Mouse (Mus musculus): ENCODE data around the gene Nrbf2.

Nrbf2 gene

DNA sequence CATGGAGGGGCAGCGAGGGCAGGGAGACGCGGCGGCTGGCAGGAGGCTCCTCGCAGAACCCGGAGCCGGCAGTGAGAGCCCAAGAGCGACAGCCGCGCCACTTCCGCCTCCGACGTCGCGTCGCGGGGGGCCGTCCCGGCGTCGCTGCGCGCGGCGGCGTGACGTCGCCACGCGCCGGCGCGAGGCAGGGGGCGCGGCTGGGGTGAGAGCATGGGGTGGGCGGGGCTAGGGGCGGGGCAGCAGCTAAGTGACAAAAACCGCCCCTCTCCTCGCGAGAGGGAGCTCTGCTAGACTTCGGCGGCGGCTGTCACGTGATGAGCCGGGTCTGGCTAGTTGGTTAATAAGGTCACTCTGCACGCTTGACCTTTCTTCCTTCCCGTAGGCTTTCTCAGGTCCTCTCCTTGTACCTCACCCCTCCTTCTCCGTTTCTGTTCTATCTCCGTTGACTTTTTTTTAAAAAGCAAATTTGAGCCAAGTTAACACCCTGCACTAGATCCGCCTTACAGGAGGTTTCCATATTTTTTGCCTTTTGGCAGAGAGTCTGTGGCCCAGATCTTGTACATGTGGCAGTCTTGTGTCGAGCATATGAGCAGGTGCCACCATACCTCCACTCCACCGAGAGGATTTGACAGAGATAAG is at the start of gene Nrbf2:
Gene Nrbf2, minus strand, starts transcription at position 130 of the 639 bp plus-strand sequence.
- in situ Hi-C loops (cut with MboI, MseI): no loop called here

DNA sequence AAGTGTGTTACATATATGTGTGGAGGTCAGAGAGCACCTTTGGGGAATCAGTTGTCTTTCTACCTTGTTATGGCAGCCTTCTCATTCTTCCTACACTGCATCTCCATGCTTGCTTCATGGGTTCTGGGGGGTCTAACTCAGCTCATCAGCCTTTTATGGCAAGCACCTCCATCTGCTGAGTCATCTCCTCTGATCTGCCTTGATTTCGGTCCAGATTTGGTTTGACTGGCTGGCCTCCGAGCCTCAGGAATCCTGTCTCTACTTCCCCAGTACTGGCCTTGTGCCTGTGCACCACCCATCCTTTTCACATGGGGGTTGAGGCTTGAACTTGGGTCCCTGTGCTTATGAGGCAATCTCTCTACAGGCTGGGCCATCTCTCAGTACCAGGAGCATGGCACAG is 45.5 kb upstream of the Nrbf2 start:
- in situ Hi-C loops (cut with MboI, MseI): no loop called here

DNA sequence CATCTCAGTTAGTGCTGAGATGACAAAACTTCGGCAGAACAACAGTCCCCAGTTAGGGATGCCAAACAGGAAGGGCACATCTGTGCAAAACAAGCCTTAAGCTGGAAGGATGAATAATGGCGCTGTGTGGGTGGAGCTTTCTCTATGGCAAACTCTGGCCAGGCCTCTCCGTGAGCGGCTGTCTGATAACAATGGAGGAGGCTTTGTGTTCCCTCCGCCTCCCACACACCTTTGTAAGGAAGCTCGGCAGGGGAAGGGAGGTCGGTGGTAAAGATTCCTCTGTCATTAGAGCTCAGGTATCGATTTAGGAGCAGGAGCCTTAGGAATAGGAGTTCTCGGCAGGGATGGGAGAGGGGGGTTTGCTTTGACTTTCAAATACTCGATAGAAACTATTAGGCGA is 44.6 kb upstream of the Nrbf2 start:
- in situ Hi-C loops (cut with MboI, MseI): no loop called here

DNA sequence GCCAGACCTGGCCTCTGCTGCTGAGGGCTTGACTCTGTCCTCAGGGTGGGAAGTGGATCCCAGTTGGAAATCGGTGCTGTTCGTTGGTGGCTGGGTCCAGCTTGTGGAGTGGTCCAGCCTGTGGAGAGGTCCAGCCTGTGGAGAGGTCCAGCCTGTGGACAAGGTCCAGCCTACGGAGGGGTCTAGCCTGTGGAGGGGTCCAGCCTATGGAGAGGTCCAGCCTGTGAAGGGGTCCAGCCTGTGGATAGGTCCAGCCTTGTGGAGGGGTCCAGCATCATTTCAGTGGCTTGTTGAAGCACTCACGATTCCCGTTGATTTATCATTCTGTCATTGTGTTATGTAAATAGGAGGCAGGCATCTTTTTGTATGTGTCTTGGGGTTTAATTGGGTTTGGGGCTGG is 43.1 kb upstream of the Nrbf2 start:
- in situ Hi-C loops (cut with MboI, MseI): no loop called here

DNA sequence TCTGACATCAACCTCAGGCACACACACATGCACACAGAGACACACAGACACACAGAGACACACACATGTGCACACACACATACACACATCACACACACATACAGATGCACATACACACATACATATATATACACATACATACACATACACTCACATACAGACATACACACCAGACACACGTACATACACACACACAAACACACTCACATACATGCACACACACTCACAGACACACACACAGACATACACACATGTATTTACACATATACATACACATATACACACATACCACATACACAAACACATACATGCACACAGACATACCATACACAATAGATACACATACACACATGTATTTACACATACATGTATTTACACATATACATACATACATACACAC is 38.9 kb upstream of the Nrbf2 start:
- in situ Hi-C loops (cut with MboI, MseI): no loop called here

DNA sequence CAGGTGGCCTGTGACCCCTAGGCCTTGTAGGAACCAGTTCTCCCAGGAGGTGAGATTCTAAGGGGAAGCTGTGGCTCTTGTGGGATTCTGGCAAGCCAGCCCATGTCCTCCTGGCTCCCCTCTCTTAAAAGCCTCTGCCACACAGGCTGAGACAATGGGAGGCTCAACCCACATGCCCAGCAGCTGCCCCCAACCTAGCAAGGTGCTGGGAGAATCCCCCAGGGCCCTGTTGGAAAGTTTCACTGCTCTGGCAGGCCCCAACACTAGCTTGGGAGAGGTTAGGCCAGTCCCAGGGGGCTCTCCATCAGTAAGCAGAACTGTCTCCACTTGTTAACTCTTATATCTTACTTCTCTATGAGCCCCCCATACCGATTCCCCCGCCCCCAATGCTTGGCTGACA is 36.3 kb upstream of the Nrbf2 start:
- in situ Hi-C loops (cut with MboI, MseI): no loop called here

DNA sequence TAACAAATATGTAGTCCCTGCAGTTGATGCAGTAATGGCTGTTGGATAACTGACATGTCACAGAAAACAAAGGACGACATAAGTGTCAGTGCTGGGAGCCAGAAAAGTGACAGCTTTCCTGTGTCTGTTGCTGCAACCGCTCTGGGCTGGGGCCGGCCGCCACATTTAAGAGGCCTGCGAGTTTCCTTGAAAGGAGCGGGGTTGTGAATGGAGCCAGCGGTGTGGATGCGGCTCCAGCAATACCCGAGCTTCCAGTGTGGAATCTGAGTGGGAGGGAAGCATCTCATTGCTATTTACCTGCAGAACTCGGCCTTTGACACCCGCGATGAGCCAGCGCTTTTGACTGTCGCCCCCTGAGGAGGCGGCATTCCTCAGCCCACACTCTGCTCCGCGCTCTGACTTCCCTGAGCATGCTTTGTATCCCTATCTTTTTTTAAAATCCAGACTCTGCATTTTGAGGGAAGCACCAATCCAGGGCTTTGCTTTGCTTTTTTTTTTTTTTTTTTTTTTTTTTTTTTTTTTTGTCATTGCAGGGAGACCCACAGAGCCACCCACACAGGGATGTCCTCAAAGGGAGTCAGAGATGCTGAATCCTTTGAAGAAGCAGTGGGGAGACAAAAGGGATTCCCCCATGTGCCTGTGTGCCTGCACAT is 35.2 kb upstream of the Nrbf2 start:
- in situ Hi-C loops (cut with MboI, MseI): no loop called here

DNA sequence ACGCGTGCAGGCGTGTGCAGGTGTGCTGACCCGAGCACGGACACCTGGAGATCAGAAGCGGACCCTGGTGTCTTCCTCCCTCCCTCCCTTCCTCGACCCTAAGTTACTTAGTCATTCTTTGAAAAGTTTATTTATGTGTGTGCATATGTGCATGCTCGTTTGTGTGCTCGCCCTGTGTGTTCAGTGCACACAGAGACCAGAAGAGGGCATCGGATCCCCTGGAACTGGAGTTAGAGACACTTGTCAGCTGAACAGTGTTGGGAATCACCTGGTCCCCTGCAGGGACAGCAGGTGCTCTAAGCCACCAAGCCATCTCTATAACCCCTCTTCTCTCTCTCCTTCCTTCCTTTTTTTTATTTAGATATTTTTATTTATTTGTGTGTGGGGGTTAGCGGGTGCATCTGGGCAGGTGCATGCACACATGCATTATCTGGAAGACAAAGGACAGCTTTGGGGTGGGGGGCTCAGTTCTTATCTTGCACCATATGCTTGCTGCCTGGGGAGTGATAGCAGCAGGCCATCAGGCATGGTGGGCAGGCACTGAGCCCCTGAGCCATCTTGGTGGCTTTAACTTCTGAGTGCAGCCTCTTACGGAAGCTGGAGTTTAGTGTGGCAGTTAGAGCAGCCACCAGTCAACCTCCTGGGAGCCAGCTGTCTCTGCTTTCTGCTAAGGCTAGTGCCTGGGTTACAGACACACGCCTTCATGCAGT is 34.1 kb upstream of the Nrbf2 start:
- in situ Hi-C loops (cut with MboI, MseI): loop anchor here (5.0 kb wide), 3 partner anchors 193 to 538 kb away; no protein-coding TSS in a partner anchor

DNA sequence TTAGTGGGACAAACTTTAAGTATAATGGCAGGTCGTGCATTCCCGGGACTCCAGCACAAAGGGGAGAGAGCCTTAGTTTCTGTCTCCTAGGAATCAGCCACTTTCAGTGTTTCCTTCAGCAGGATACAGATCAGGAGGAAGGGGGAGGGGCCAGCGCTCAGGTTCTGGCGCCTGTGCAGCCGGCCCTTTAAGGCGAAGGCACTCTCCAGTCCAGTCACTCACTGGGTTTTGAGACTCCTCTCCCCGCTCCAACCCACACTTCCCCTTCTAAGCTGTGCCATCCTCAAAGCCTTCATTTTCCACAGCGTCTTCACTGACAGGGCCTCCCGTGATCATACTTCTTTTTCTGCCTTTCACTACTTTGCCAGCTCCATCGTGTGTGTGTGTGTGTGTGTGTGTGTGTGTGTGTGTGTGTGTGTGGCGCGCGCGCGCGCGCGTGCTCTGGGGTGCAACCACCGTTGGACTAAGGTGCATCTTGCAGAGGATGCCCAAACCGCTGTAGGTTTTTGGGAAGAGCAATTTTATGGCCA is 32.9 kb upstream of the Nrbf2 start:
- in situ Hi-C loops (cut with MboI, MseI): loop anchor here (5.0 kb wide), 3 partner anchors 194 to 539 kb away; no protein-coding TSS in a partner anchor

DNA sequence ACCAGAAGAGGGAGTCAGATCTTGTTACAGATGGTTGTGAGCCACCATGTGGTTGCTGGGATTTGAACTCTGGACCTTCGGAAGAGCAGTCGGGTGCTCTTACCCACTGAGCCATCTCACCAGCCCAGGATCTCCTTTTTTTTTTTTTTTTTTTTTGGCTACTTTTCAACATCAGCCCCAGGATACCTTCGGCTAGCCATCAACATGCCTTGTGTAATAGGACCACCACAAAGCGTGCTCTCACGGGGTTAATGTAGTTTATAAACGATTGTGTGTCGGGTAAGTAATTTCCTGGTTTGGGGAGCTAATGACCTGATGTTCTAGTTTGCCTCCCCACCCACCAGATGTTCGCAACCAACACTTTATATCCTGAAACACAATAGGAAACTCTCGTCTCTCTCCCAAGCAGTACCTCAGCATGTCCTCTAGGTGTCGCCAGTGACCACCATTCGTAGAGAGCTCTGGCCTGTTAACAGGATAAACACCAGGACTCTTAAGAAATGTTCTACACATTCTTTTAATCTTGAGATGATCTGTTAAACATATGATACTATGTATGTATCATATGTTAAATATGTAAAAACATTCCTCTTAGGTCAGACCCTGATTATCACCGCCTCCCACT is 29.8 kb upstream of the Nrbf2 start:
- in situ Hi-C loops (cut with MboI, MseI): loop anchor here (5.0 kb wide), 3 partner anchors 197 to 542 kb away; no protein-coding TSS in a partner anchor

DNA sequence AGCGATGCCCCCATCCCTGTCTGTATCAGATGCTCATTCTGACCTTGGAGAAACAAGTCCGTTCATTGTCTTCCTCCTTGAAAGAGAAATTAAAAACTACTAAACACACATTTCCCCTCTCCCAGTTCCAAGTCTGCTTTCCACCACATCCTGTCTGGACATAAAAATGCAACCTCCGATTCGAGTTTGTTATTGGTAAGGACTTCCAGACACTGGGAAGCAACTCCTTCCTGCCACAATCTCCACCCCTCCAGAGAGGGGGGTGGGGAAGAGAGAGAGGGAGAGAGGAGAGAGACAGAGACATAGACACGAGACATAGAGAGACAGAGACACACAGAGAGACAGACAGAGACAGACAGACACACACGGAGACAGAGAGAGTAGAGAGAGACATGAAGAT is 27.4 kb upstream of the Nrbf2 start:
- in situ Hi-C loops (cut with MboI, MseI): no loop called here

DNA sequence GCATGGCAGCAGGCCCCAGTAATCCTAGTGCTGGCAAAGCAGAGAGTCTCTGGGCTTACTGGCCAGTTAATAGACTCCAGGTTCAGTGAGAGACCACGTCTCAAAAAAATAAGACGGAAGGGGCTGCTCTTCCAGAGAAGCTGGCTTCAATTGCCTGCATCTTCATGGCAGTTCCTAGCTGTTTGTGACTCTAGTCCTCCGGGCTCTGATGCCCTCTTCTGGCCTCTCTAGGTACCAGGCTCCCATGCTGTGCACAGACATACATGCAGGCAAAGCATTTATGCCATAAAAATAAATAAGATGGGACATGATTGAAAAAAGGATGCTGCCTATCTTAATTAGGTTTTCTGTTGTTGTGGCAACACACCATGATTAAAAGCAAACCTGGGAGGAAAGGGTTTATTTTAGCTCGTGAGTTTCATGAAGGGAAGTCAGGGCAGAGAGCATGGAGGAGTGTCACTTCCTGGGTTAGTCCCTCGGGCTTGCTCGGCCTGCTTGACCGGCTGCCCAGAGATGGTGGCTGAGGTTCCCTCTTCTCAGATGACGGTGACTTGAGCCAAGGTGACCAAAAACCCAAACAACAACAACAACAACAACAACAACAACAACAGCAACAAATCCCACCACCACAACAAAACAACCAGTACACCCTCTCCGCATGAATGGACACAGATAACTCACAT is 26.3 kb upstream of the Nrbf2 start:
- in situ Hi-C loops (cut with MboI, MseI): no loop called here

DNA sequence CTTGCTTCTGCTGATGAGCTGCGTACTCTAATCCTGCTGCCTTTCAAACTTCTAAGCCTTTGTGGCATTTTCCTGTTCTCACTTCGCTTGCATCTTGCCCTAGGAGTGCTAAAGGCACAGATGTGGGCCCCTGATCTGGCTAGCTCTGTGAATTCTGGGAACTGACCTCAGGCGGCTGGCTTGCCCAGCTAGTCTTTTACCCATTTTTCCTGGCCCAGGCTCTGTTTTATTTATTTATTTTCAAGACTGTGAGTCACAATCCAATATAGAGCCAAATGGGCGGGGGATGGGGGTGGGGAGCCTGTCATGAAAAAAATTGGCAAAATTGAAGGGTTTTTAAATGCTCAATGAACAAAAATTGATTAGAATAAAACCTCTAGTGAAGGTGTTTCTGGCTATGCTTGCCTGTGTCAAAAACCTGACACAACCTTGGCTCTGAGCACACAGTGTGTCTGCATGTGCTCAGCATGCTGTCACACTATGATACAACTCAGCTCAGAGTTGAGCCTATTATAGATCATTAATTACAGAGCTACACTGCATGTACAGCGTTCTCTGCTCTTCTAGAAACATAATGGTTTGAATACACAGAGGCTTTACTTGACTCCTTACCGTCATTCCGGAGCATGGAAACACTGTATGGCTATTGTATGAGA is 24.5 kb upstream of the Nrbf2 start:
- in situ Hi-C loops (cut with MboI, MseI): no loop called here

DNA sequence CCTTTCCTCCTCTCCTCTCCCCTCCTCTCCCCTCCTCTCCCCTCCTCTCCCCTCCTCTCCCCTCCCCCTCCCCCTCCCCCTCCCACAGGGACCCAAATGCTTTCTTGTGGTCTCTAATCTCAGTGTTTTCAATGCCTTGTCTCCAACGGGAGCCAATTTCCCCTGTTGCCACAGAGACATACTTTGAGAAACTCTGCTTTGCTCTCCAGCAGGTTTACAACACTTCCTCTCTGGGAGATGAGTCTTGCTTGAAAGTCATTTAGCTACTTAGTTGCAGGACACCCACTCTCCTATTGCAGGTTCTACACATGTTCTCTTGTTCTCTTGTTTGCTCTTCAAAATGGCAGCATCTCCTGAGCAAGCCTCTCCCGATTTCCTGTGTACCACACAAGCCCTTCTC is 17.2 kb upstream of the Nrbf2 start:
- in situ Hi-C loops (cut with MboI, MseI): no loop called here

DNA sequence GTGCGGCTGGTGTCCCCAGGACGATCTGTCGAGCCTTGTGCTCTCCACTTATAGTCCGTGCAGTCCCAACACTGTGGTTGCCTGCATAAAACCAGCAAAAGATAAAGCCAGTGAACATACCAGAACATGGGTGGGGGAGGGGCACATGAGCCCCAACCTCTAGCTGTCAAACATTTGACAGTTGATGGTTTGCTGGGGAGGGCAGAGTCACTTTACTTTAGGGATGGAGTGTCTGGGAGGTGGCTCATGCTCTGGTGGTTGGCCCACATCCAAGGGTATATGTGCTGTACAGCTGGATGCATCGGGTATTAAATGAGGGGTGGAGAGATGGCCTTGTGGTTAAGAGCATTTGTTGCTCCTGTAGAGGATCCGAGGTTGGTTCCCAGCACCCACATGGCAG is 15.9 kb upstream of the Nrbf2 start:
- in situ Hi-C loops (cut with MboI, MseI): no loop called here

DNA sequence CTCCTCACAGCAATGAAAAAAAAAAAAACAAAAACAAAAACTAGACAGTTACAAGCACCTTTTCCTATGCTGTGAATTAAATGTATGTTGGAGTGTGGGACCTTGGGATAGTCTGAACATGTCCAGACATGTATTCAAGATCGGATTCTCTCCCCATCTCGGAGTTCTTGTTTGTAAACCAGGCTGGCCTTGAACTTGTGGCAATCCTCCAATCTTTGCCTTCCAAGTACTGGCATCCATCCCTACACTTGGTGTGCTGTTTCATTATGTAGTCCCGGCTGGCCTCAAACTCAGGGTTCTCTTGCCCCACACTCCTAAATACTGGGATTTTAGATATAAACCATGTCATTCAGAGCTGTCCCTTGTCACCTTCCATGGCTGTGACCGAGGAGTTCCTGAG is 14.2 kb upstream of the Nrbf2 start:
- in situ Hi-C loops (cut with MboI, MseI): no loop called here

DNA sequence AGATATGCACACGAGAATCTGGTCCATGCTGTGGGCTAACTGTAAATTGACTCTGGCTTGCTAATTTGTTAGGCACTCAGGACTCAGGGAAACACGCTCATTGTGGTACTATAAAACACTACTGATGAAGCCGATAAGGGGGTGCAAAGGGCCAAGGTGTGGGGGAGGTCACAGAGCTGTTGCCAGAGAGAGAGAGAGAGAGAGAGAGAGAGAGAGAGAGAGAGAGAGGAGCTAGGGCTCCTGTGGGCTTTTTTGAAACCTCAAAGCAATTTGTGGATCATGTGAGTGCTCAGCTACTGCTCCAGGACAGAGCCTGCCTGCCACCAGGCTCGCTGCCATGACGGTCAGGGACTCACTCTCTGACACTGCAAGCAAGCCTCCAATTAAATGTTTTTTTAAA is 13.8 kb upstream of the Nrbf2 start:
- in situ Hi-C loops (cut with MboI, MseI): no loop called here

DNA sequence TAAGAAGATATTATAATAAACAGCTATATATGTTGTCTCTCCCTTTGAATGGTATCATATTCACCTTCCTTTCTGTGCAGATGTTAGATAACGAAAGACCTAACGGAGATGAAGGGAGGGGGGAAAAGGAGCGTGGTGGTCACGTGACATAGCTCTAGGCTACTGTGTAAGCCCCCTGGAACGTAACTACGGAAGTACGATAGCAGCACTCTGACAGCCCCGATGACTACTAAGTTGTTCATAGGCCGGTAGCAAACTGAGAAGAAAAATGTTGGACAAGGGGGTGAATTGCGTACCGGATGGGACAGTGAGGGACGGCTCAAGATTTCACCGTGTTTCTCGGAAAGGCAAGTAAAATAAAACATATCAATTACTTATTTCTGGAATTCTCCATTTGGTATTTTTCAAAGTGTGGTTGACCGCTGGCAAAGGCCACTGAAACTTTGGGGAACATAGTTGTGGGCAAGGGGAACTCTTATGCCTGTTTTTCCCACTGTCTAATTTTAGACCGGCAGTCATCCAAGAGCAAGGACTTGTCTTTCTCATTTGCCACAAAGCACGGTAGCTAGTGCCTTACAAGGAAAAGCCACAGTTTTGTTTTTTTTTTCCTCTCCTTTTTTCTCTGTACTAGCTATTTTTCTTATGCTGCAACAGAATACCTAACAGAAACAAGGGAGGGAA is 12.2 kb upstream of the Nrbf2 start:
- in situ Hi-C loops (cut with MboI, MseI): no loop called here

DNA sequence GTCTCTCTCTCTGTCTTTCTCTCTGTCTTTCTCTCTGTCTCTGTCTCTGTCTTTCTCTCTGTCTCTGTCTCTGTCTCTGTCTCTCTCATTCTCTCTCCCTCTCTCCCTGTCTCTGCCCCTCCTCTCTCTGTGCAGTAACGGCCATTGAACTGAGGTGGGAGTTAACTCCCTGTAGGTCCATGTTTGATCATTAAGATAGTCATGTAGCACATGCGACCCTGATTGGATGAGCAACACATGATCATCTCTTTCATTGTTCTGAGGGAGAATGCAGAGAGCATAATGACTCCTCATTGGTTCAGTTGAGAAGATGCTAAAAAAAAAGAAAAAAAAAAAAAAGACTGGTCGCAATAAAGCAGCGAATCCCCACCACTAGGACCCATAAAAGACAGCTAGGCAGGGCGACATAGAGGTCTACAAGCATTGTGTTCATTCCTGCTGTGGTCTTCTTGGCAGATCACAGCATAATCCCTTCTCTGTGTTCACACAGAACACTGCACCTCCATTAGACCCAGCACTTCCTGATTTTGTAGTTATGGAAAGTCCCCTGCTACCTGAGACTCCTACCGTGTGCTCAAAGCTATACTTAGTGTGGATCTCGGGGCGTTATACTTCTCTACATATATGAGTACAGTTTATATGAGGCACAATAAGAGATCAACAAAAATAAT is 11.5 kb upstream of the Nrbf2 start:
- in situ Hi-C loops (cut with MboI, MseI): no loop called here

DNA sequence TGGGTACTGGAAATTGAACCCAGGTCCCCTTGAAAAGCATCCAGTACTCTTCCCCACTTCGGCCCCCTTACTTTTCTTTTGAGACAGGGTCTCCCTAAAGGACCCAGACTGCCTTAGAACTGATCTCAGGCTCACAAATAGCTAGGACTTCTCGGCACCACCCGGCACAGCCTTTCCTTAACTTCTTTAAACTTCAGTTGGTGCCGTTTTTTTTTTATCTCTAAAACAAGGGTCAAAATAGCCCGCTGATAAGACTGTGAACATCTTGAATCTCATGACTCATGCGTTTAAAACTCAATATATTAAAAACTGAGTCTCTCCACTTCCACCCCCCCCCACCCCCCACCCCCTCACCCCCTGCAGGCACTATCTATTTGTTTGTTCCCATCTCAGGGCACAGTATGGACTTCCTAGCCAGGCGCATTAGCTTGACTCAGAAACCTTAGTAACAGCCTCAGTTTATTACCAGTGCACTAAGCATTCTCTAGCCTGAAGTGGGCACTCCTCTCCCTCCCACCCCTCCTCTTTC is 10.9 kb upstream of the Nrbf2 start:
- in situ Hi-C loops (cut with MboI, MseI): no loop called here
